Mouse (Mus musculus) brain, embryonic 14.5 days (tissue): ENCODE measurements around the gene Zbtb8os.

Experiments
- CTCF ChIP-seq: fragments of 200-500 bp; IDR thresholded peaks from 2 replicates; pipeline ENCODE4 v1.5.1; 2012; ENCODE audit warnings: inconsistent platforms, mild to moderate bottlenecking, moderate library complexity, borderline replicate concordance; ENCODE audit not compliant: insufficient read depth, insufficient read length; ENCODE audit errors: extremely low read depth
- POLR2A ChIP-seq: fragments of 200-500 bp; IDR thresholded peaks from 2 replicates; pipeline ENCODE4 v1.6.1; 2012; ENCODE audit warnings: mild to moderate bottlenecking, inconsistent platforms, borderline replicate concordance; ENCODE audit not compliant: poor library complexity, insufficient read depth, insufficient read length, severe bottlenecking; ENCODE audit errors: extremely low read depth

DNA sequence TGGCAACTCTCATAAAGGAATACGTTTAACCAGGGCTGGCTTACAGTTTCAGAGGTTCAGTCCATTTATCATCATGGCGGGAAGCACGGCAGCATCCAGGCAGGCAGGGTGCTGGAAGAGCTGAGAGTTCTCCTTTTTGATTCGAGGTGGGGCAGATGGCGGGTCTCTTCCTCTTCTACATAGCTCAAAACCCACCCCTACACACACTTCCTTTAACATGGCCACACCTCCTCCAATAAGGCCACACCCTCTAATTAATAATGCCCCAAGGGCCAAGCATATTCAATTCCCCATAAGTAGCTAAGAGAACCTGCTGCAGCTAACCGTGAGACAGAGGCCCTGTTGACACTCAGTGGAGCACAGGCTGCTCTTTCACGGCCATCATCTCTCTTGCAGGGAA lies 42.7 kb upstream of the Zbtb8os start:
- TF ChIP-seq CTCF: no peak
- TF ChIP-seq POLR2A: no peak
